Mouse (Mus musculus): ENCODE measurements around the gene 4921517D22Rik. TPM values are rescaled to one million over a fixed set of nuclear protein-coding genes. Genes with fewer than 3 reads are reported as not detected.

The 4921517D22Rik gene
- polyA plus RNA-seq, 1 experiment, result not detected

DNA sequence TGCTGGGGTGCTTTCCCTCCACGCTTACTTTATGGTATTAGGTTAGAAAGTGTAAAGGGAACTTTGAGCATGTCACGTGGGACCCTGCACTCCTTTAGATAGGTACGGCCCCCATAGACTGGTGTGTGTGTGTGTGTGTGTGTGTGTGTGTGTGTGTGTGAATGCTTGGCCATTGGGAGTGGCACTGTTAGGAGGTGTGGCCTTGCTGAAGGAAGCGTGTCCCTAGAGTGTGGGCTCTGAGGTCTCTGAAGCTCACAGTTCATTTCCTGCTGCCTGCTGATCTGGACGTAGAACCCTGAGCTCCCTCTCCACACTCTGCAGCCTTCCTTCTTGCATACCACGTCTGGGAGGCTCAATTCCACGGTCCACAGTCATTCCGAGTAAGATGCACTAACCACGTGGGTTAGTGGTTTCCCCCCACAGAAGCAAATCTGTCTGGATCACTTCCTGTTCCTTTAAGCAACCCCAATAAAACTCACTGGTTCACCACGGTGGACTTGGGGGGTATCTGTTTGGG, 37.5 kb downstream of the 4921517D22Rik start:
- peaks cover 13% of the 10 kb centered on the region for H3K4me1 ChIP-seq (replicated peaks; ENCODE audit: control insufficient read depth, insufficient read depth, low read length)
- no peak overlapping the region for H3K4me3 ChIP-seq (ENCODE audit: control insufficient read depth, insufficient read depth, low read length)
- DNase-seq, result peak; percentile 8
- H3K27ac ChIP-seq (ENCODE audit: control insufficient read depth, insufficient read depth, low read length), result 0 out of 2 replicates have a peak overlapping the region, but pooled peaks have one; percentile 20
- H3K27me3 ChIP-seq (ENCODE audit: control insufficient read depth, insufficient read depth, low read length), result no peaks in the 10 kb centered on the region
- no peaks in the 10 kb centered on the region for H3K36me3 ChIP-seq (ENCODE audit: control insufficient read depth, insufficient read depth, low read length)
- WGBS, result 13% methylated on average over 10 of the region's 10 CpGs
- TF ChIP-seq CTCF (IDR thresholded peaks at IDR 0.05; ENCODE audit: borderline replicate concordance, control insufficient read depth, extremely low read depth, insufficient read depth, low read length, poor library complexity), result no peak
- no peak for TF ChIP-seq POLR2A (IDR thresholded peaks at IDR 0.05; ENCODE audit: control insufficient read depth, extremely low read depth, insufficient read depth, low read length, poor library complexity)

- Histone ChIP-seq H3K27me3 (ENCODE audit: control insufficient read depth, insufficient read depth, low read length) (no peaks in the 10 kb centered on the region), H3K4me3 (ENCODE audit: control insufficient read depth, insufficient read depth, low read length) (no peak overlapping the region), H3K4me1 (replicated peaks; ENCODE audit: control insufficient read depth, insufficient read depth, low read length) (peaks cover 13% of the 10 kb centered on the region), H3K27ac (ENCODE audit: control insufficient read depth, insufficient read depth, low read length) (no peak overlapping the region), H3K36me3 (ENCODE audit: control insufficient read depth, insufficient read depth, low read length) (no peaks in the 10 kb centered on the region)
- 86% methylated on average over 15 of the region's 15 CpGs for WGBS
- TF ChIP-seq CTCF (IDR thresholded peaks at IDR 0.05; ENCODE audit: borderline replicate concordance, control insufficient read depth, extremely low read depth, insufficient read depth, low read length, poor library complexity) (no peak), POLR2A (IDR thresholded peaks at IDR 0.05; ENCODE audit: control insufficient read depth, extremely low read depth, insufficient read depth, low read length, poor library complexity) (no peak)
- DNase-seq, result no peak
Measured at GRCm38 (mm10) chr13:59655718-59656315, 38.1 kb downstream of the 4921517D22Rik start.

GRCm38 (mm10) chr13:59654465-59654864, 39.4 kb downstream of the 4921517D22Rik start:
- 88% methylated on average over 5 of the region's 5 CpGs for WGBS
- Histone ChIP-seq H3K4me1 (replicated peaks; ENCODE audit: control insufficient read depth, insufficient read depth, low read length) (peaks cover 13% of the 10 kb centered on the region), H3K27me3 (ENCODE audit: control insufficient read depth, insufficient read depth, low read length) (no peaks in the 10 kb centered on the region), H3K27ac (ENCODE audit: control insufficient read depth, insufficient read depth, low read length) (no peak overlapping the region), H3K4me3 (ENCODE audit: control insufficient read depth, insufficient read depth, low read length) (no peak overlapping the region), H3K36me3 (ENCODE audit: control insufficient read depth, insufficient read depth, low read length) (no peaks in the 10 kb centered on the region)
- DNase-seq, result no peak
- TF ChIP-seq CTCF (IDR thresholded peaks at IDR 0.05; ENCODE audit: borderline replicate concordance, control insufficient read depth, extremely low read depth, insufficient read depth, low read length, poor library complexity) (no peak), POLR2A (IDR thresholded peaks at IDR 0.05; ENCODE audit: control insufficient read depth, extremely low read depth, insufficient read depth, low read length, poor library complexity) (no peak)

GRCm38 (mm10) chr13:59653136-59653535, 40.8 kb downstream of the 4921517D22Rik start:
- H3K36me3 ChIP-seq (ENCODE audit: control insufficient read depth, insufficient read depth, low read length), result no peaks in the 10 kb centered on the region
- 94% methylated on average over 3 of the region's 3 CpGs for WGBS
- no peak overlapping the region for H3K4me3 ChIP-seq (ENCODE audit: control insufficient read depth, insufficient read depth, low read length)
- H3K27ac ChIP-seq (ENCODE audit: control insufficient read depth, insufficient read depth, low read length), result no peak overlapping the region
- no peak for TF ChIP-seq CTCF (IDR thresholded peaks at IDR 0.05; ENCODE audit: borderline replicate concordance, control insufficient read depth, extremely low read depth, insufficient read depth, low read length, poor library complexity)
- TF ChIP-seq POLR2A (IDR thresholded peaks at IDR 0.05; ENCODE audit: control insufficient read depth, extremely low read depth, insufficient read depth, low read length, poor library complexity), result no peak
- DNase-seq, result no peak
- no peaks in the 10 kb centered on the region for H3K27me3 ChIP-seq (ENCODE audit: control insufficient read depth, insufficient read depth, low read length)
- H3K4me1 ChIP-seq (replicated peaks; ENCODE audit: control insufficient read depth, insufficient read depth, low read length), result peaks cover 13% of the 10 kb centered on the region

DNA sequence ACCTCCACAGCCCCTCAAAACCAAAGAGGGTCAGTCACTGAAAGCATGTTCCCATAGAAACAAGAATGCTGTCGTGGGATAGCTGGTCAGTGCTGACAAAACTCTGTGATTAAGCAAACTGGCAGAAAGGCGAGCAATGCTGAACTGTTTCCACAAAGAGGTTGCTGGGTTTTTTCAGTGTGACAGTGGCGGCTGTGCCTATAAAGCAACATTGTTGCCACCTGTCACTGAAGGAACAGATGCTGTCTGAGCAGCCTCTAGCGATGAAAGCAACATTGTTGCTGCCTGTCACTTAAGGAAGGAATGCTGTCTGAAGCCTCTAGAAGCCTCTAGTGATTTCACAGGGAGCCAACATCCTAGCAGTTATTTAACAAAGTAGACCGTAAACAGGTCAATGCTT, 41.3 kb downstream of the 4921517D22Rik start:
- no peaks in the 10 kb centered on the region for H3K36me3 ChIP-seq (ENCODE audit: control insufficient read depth, insufficient read depth, low read length)
- no peak for TF ChIP-seq POLR2A (IDR thresholded peaks at IDR 0.05; ENCODE audit: control insufficient read depth, extremely low read depth, insufficient read depth, low read length, poor library complexity)
- no peak for TF ChIP-seq CTCF (IDR thresholded peaks at IDR 0.05; ENCODE audit: borderline replicate concordance, control insufficient read depth, extremely low read depth, insufficient read depth, low read length, poor library complexity)
- 92% methylated on average over 5 of the region's 5 CpGs for WGBS
- no peaks in the 10 kb centered on the region for H3K27me3 ChIP-seq (ENCODE audit: control insufficient read depth, insufficient read depth, low read length)
- no peak overlapping the region for H3K4me3 ChIP-seq (ENCODE audit: control insufficient read depth, insufficient read depth, low read length)
- no peak overlapping the region for H3K27ac ChIP-seq (ENCODE audit: control insufficient read depth, insufficient read depth, low read length)
- DNase-seq, result no peak
- H3K4me1 ChIP-seq (replicated peaks; ENCODE audit: control insufficient read depth, insufficient read depth, low read length), result peaks cover 13% of the 10 kb centered on the region

DNA sequence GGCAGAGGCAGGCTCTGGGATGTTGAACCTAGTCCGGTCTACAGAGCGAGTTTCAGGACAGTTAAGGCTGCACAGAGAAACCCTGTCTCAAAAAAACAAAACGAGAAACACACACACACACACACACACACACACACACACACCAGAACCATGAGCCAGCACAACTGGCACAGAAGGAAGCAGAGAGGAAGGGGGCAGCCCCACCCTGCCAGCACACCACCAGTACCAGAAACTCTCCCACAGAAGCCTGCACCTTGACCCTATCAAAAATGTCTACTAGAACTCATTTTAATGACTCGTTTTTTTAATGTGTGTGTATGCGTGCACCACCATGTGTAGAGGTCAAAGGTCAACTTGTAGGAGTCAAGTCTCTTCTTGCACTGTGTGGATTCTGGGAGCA, 44.1 kb downstream of the 4921517D22Rik start:
- Histone ChIP-seq H3K27ac (ENCODE audit: control insufficient read depth, insufficient read depth, low read length) (no peak overlapping the region), H3K36me3 (ENCODE audit: control insufficient read depth, insufficient read depth, low read length) (no peaks in the 10 kb centered on the region), H3K27me3 (ENCODE audit: control insufficient read depth, insufficient read depth, low read length) (no peaks in the 10 kb centered on the region), H3K4me1 (replicated peaks; ENCODE audit: control insufficient read depth, insufficient read depth, low read length) (no peaks in the 10 kb centered on the region), H3K4me3 (ENCODE audit: control insufficient read depth, insufficient read depth, low read length) (no peak overlapping the region)
- TF ChIP-seq POLR2A (IDR thresholded peaks at IDR 0.05; ENCODE audit: control insufficient read depth, extremely low read depth, insufficient read depth, low read length, poor library complexity), result no peak
- TF ChIP-seq CTCF (IDR thresholded peaks at IDR 0.05; ENCODE audit: borderline replicate concordance, control insufficient read depth, extremely low read depth, insufficient read depth, low read length, poor library complexity), result no peak
- DNase-seq, result no peak
- 76% methylated on average over 5 of the region's 5 CpGs for WGBS

Measured in thymus, adult 2 months (tissue).